Mouse (Mus musculus) forelimb bud, embryonic 11.5 days (tissue): ENCODE data around the gene Gm10198.

Experiments used
- DNase-seq: peaks from one replicate; pipeline ENCODE4 v3.0.0-alpha.2; 2012; ENCODE audit warnings: low read depth, low spot score

Gm10198 gene

GRCm38 (mm10) chr13:111592485-111592884 lies at the start of gene Gm10198:
Gene Gm10198, plus strand, starts transcription at chr13:111592785.
- no peak for DNase-seq

- DNase-seq: no peak
Observed at GRCm38 (mm10) chr13:111545286-111545685, 47.3 kb upstream of the Gm10198 start.

- DNase-seq: no peak
Observed at GRCm38 (mm10) chr13:111552769-111553168, 39.8 kb upstream of the Gm10198 start.

- no peak for DNase-seq
Observed at GRCm38 (mm10) chr13:111553182-111553581, 39.4 kb upstream of the Gm10198 start.

GRCm38 (mm10) chr13:111553941-111554340 lies 38.6 kb upstream of the Gm10198 start:
- DNase-seq: no peak

GRCm38 (mm10) chr13:111555333-111555732 lies 37.3 kb upstream of the Gm10198 start:
- DNase-seq: no peak

- no peak for DNase-seq
Observed at GRCm38 (mm10) chr13:111556375-111556774, 36.2 kb upstream of the Gm10198 start.

- no peak for DNase-seq
Observed at GRCm38 (mm10) chr13:111560152-111560551, 32.4 kb upstream of the Gm10198 start.

GRCm38 (mm10) chr13:111562595-111562994 lies 30.0 kb upstream of the Gm10198 start:
- DNase-seq: no peak

GRCm38 (mm10) chr13:111574196-111574595 lies 18.4 kb upstream of the Gm10198 start:
- no peak for DNase-seq

- no peak for DNase-seq
Observed at GRCm38 (mm10) chr13:111577177-111577576, 15.4 kb upstream of the Gm10198 start.

- DNase-seq: no peak
Observed at GRCm38 (mm10) chr13:111580054-111580453, 12.5 kb upstream of the Gm10198 start.

GRCm38 (mm10) chr13:111598111-111598510 lies 5.5 kb downstream of the Gm10198 start:
- no peak for DNase-seq

GRCm38 (mm10) chr13:111601383-111601782 lies 8.8 kb downstream of the Gm10198 start:
- DNase-seq: no peak

GRCm38 (mm10) chr13:111604826-111605225 lies 12.2 kb downstream of the Gm10198 start:
- DNase-seq: no peak

GRCm38 (mm10) chr13:111616168-111617125 lies 23.9 kb downstream of the Gm10198 start:
- no peak for DNase-seq

- no peak for DNase-seq
Observed at GRCm38 (mm10) chr13:111620433-111620832, 27.8 kb downstream of the Gm10198 start.

- DNase-seq: no peak
Observed at GRCm38 (mm10) chr13:111622425-111622824, 29.8 kb downstream of the Gm10198 start.

- DNase-seq: no peak
Observed at GRCm38 (mm10) chr13:111623112-111623511, 30.5 kb downstream of the Gm10198 start.

- no peak for DNase-seq
Observed at GRCm38 (mm10) chr13:111624115-111624514, 31.5 kb downstream of the Gm10198 start.

- no peak for DNase-seq
Observed at GRCm38 (mm10) chr13:111634163-111635160, 41.9 kb downstream of the Gm10198 start.

- no peak for DNase-seq
Observed at GRCm38 (mm10) chr13:111640319-111640718, 47.7 kb downstream of the Gm10198 start.
